Mouse (Mus musculus) forebrain, postnatal 0 days (tissue): ENCODE measurements around the gene Gm2035. TPM values are rescaled to one million over a fixed set of nuclear protein-coding genes. Genes with fewer than 3 reads are reported as not detected.
"Not testable (repeated sequence)": the region's sequence is repeated elsewhere in the genome, so short reads cannot be mapped to it uniquely, and the experiment has no call there.

Experiments
- ATAC-seq: fragments of 200-750 bp; cut with Nextera tagmentation; 2 replicates; pipeline ENCODE4 v1.8.0; 2017; ENCODE audit warnings: mild to moderate bottlenecking, moderate library complexity
- DNase-seq: peaks from one replicate; pipeline ENCODE4 v3.0.0-alpha.2; 2015
- H3K27ac ChIP-seq: fragments of 300-500 bp; sonication (generic); 2 replicates; pipeline ENCODE4 v1.5.1; 2014; ENCODE audit warnings: low read depth, mild to moderate bottlenecking, antibody characterized with exemption, low read length, moderate library complexity, mixed read lengths
- H3K27me3 ChIP-seq: fragments of 300-500 bp; sonication (generic); 2 replicates; pipeline ENCODE4 v1.6.1; 2014; ENCODE audit warnings: mild to moderate bottlenecking, low read length, mixed read lengths; ENCODE audit not compliant: insufficient read depth
- H3K36me3 ChIP-seq: fragments of 300-500 bp; sonication (generic); 2 replicates; pipeline ENCODE4 v1.6.1; 2014; ENCODE audit warnings: mild to moderate bottlenecking, moderate library complexity; ENCODE audit not compliant: insufficient read depth
- H3K4me1 ChIP-seq: fragments of 300-500 bp; sonication (generic); 2 replicates; pipeline ENCODE4 v1.6.1; 2014; ENCODE audit warnings: antibody characterized with exemption; ENCODE audit not compliant: insufficient read depth
- H3K4me2 ChIP-seq: fragments of 300-500 bp; sonication (generic); 2 replicates; pipeline ENCODE4 v1.6.1; 2014; ENCODE audit warnings: low read depth, mild to moderate bottlenecking, moderate library complexity
- H3K4me3 ChIP-seq: fragments of 300-500 bp; sonication (generic); 2 replicates; pipeline ENCODE4 v1.5.1; 2014; ENCODE audit warnings: low read depth, low read length, mixed read lengths
- H3K9ac ChIP-seq: fragments of 300-500 bp; sonication (generic); 2 replicates; pipeline ENCODE4 v1.6.1; 2014; ENCODE audit warnings: mild to moderate bottlenecking
- H3K9me3 ChIP-seq: fragments of 300-500 bp; sonication (generic); 2 replicates; pipeline ENCODE4 v1.6.1; 2016; ENCODE audit warnings: low read length
- WGBS: fragments of 180-500 bp; shearing (Covaris S2); extraction: QIAGEN DNeasy Blood & Tissue Kit; methylation state at CpG from one replicate; pipeline ENCODE4 v1.1.7; 2014; 5-methylcytosine and 5-hydroxymethylcytosine counted together
- polyA plus RNA-seq: library from polyadenylated mRNA; unstranded; fragments of >200 nt; fragmentation: Nextera tagmentation; extraction: Ambion mirVana; gene quantifications from 2 replicates; pipeline ENCODE4 v1.2.1, GENCODE M21; 2015
- total RNA-seq: library from RNA; depleted of rRNA; stranded (reverse); fragments of >200 nt; gene quantifications from 2 replicates; pipeline ENCODE4 v1.2.3, GENCODE M21; 2014; rRNA removed

The Gm2035 gene
- total RNA-seq (not detected in 2 replicates), polyA plus RNA-seq (not detected in 2 replicates)

- not testable (repeated sequence) for H3K4me2 ChIP-seq, H3K4me3 ChIP-seq, H3K9ac ChIP-seq, H3K27me3 ChIP-seq, DNase-seq, H3K36me3 ChIP-seq, H3K9me3 ChIP-seq, H3K27ac ChIP-seq, ATAC-seq, H3K4me1 ChIP-seq
- 82% methylated on average over 2 of the region's 2 CpGs for WGBS
Observed at GRCm38 (mm10) chr12:87919721-87920120, at the start of gene Gm2035. Gene Gm2035 (minus strand): TSS chr12:87919857.

GRCm38 (mm10) chr12:87953780-87954179 lies 34.1 kb upstream of the Gm2035 start, which contains the start of gene Gm2042:
Gene Gm2042 (plus strand): TSS chr12:87954080.
- not testable (repeated sequence) for ATAC-seq, DNase-seq
- 93% methylated on average over 2 of the region's 2 CpGs for WGBS

GRCm38 (mm10) chr12:87895070-87895469 lies 24.6 kb downstream of the Gm2035 start, which contains the start of gene Gm2022:
Gene Gm2022 (plus strand): TSS chr12:87895370.
- H3K9ac ChIP-seq, H3K36me3 ChIP-seq, DNase-seq, H3K4me1 ChIP-seq, H3K4me3 ChIP-seq, H3K9me3 ChIP-seq, H3K27ac ChIP-seq, H3K27me3 ChIP-seq, H3K4me2 ChIP-seq, ATAC-seq: not testable (repeated sequence)
- 100% methylated on average over 1 of the region's 1 CpGs for WGBS

More at GRCm38 (mm10) chr12:87953780-87954179, 34.1 kb upstream of the Gm2035 start, which contains the start of gene Gm2042:
- H3K4me2 ChIP-seq, H3K4me1 ChIP-seq, H3K9ac ChIP-seq, H3K36me3 ChIP-seq, H3K4me3 ChIP-seq, H3K27me3 ChIP-seq, H3K27ac ChIP-seq, H3K9me3 ChIP-seq: not testable (repeated sequence)

- not testable (repeated sequence) for H3K4me1 ChIP-seq, H3K9ac ChIP-seq, H3K9me3 ChIP-seq, H3K27me3 ChIP-seq, H3K36me3 ChIP-seq, ATAC-seq, H3K4me3 ChIP-seq, H3K27ac ChIP-seq, DNase-seq, H3K4me2 ChIP-seq
- 84% methylated on average over 5 of the region's 5 CpGs for WGBS
Observed at GRCm38 (mm10) chr12:87873772-87874171, 45.9 kb downstream of the Gm2035 start, which contains the start of gene Gm2016. Gene Gm2016 (plus strand): TSS chr12:87874072.

Other genes starting within 250 kb of the Gm2035 start
- not detected in 2 replicates for gene Gm21319, start 144.1 kb downstream of the Gm2035 start, total RNA-seq
- gene Gm21319, start 144.1 kb downstream of the Gm2035 start, polyA plus RNA-seq = not detected in 2 replicates
- gene Gm21936, start 124.3 kb downstream of the Gm2035 start, total RNA-seq = not detected in 2 replicates
- gene Gm21936, start 124.3 kb downstream of the Gm2035 start, polyA plus RNA-seq = not detected in 2 replicates
- not detected in 2 replicates for gene BB287469, start 103.3 kb downstream of the Gm2035 start, total RNA-seq
- gene BB287469, start 103.3 kb downstream of the Gm2035 start, polyA plus RNA-seq = not detected in 2 replicates
- gene Gm2001, start 77.5 kb downstream of the Gm2035 start, total RNA-seq = not detected in 2 replicates
- not detected in 2 replicates for gene Gm2001, start 77.5 kb downstream of the Gm2035 start, polyA plus RNA-seq
- not detected in 2 replicates for gene Gm2016, start 45.8 kb downstream of the Gm2035 start, total RNA-seq
- gene Gm2016, start 45.8 kb downstream of the Gm2035 start, polyA plus RNA-seq = not detected in 2 replicates
- not detected in 2 replicates for gene Gm2022, start 24.5 kb downstream of the Gm2035 start, total RNA-seq
- gene Gm2022, start 24.5 kb downstream of the Gm2035 start, polyA plus RNA-seq = not detected in 2 replicates
- not detected in 2 replicates for gene Gm2042, start 34.2 kb upstream of the Gm2035 start, total RNA-seq
- not detected in 2 replicates for gene Gm2042, start 34.2 kb upstream of the Gm2035 start, polyA plus RNA-seq
- gene Gm2075, start 92.0 kb upstream of the Gm2035 start, total RNA-seq = not detected in 2 replicates
- not detected in 2 replicates for gene Gm2075, start 92.0 kb upstream of the Gm2035 start, polyA plus RNA-seq
- not detected in 2 replicates for gene Gm6803, start 98.9 kb upstream of the Gm2035 start, total RNA-seq
- not detected in 2 replicates for gene Gm6803, start 98.9 kb upstream of the Gm2035 start, polyA plus RNA-seq
- gene Gm2056, start 107.1 kb upstream of the Gm2035 start, total RNA-seq = not detected in 2 replicates
- not detected in 2 replicates for gene Gm2056, start 107.1 kb upstream of the Gm2035 start, polyA plus RNA-seq
- not detected in 2 replicates for gene Gm16368, start 163.8 kb upstream of the Gm2035 start, total RNA-seq
- gene Gm16368, start 163.8 kb upstream of the Gm2035 start, polyA plus RNA-seq = not detected in 2 replicates